Mouse (Mus musculus) thymus, postnatal 25 days (tissue): ENCODE results near the gene Dag1.
A peak's percentile ranks its signal among the peaks of the same experiment; 100 is the strongest.
"Not testable (repeated sequence)": the region's sequence is repeated elsewhere in the genome, so short reads cannot be mapped to it uniquely, and the experiment has no call there.

ENCODE experiments used
- DNase-seq: peaks from one replicate; pipeline ENCODE4 v3.0.0; 2022

The Dag1 gene

DNA sequence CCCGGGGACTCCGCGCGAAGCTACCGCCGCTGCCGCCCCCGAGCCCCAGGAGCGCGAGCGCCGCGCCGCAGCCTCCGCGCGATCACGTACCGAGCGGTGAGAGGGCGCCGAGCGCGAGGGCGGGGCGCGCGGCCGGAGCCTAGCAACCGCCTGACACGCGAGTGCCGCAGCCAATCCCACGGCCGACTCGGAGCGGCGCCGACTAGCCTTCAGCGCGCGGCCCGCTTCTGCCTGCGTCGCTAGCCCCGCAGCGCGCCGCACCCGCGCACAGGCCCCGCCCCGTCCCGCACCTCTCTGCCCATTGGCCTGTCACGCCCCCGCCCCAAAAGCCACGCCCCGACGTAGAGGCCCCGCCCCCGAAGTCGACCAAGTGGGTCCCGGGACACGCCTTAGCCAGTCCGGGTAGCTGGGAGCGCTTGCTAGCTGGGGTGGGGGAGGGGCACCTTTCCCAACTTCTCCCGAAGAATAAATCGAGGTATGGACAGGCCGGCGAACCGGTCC, at the start of gene Dag1:
Gene Dag1 (minus strand): TSS at position 269 of the 501 bp plus-strand sequence.
- DNase-seq: peak; percentile 95

DNA sequence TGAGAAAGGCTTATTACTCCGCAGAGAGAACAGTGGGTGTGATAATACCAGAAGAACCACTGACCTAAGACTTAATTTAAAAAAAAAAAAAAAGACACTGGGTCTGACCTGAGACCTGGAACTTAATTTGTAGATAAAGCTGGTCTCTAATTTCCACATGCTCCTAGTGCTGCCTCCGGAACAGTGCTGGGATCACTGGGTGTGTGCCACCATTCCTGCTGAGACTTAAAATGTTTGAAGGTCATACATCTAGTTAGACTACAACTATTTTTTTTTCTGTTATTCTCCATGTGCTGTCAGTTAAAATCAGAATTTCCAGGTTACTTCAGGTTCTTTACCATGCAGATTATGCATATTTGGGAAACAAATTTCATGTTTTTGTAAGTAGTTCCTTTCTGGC, 44.4 kb upstream of the Dag1 start:
- no peak for DNase-seq

DNA sequence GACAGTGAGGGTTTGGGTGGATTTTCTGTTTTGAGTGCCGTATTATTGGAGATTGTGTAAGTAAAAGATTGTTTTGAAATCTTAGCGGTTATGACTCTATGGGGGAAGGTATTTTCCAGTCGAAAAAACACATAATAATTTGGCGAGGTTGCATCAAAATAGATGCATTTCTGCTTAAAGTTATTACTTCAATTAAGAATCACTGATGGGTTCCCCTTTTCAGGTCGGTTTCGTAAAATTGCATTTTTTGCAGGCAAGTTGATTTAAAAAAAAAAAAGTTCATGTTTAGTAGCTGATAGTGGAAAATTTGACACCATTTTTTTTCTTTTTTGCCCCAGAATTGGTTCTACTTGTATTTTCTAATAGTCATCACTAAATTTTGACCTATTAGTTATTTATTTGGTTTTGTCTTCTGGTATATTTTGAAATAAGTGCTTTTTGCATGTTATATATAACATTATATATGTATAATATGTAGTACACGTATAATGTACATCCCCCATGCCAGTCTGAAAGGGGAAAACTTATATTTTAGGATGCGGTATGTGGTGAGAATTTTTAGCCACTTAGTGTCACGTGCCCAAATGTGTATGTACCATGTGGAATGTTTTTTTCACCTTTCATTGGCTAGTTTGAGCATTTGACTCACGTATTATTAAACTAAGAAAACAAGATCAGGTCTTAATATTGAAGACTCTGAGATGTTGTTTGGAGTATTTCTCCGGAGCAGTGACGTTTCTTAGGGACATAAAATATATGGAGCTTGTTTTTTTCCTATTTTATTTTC, 43.5 kb upstream of the Dag1 start:
- no peak for DNase-seq

DNA sequence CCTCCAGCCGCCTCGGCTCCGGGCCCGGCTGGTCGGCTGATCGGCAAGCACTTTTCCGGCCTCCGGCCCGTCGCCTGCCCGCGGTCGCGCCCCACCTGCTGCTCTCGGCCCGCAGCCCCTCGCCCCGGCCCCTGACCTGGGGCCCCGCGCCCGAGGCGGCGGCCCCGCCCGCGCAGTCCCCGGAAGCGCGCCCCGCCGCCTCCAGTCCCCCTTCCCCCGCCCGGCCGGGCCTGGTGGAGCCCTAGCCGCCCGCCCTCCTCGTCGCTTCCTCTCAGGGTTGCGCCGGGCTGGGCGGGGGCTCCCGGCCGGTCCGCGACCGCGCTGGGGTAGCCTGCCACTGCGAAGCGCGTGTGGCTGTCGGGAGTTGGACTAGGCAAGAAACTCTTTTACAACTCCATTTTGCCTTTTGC, 42.8 kb upstream of the Dag1 start:
- peak; percentile 86 for DNase-seq

DNA sequence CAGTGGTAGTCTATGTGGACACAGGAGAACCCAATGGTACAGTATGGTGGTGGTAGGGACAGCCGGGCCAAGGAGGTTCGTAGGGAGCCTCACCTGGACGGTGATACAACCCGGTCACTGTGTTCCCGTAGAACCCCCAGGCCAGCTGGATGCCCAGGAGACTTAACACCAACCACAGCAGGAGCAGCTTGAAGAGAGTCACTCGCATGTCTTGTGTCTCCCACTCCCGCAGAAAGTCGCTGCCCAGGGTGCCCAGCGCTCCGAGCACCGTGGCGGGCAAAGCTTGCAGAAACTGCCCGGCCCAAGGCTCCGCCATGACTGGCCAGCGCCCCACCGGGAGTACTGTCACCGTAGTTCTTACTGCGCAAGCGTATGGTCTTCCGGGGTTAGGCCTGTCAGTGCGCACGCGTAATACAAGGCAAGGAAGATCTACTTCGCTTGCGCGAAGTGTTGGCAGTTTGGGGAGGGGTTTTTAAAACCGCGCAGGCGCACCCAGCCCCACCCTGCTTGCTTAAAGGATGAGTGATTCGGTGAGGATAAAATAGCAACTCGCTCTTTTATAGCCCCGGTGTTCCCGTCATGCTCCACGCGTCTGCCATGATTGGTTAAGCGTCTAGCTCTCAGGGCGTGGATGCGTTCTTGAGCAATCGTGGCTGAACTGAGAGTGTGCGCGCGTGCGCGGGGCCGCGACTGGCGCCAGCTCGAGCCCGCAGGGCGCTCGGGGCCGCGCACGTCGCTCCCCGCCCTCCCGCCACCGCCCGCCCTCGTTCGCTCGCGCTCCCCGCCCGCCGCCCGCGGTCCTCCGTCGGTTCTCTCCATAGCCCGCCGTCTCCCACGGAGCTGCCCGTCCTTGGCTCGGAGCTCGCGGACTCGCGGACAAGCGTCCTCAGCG, 42.1 kb upstream of the Dag1 start, which contains the start of the genes Rhoa and Tcta:
Gene Rhoa (plus strand): TSS at position 501 of the 892 bp plus-strand sequence.
Gene Tcta (minus strand): TSS at position 532 of the 892 bp plus-strand sequence.
- DNase-seq: peak; percentile 98

DNA sequence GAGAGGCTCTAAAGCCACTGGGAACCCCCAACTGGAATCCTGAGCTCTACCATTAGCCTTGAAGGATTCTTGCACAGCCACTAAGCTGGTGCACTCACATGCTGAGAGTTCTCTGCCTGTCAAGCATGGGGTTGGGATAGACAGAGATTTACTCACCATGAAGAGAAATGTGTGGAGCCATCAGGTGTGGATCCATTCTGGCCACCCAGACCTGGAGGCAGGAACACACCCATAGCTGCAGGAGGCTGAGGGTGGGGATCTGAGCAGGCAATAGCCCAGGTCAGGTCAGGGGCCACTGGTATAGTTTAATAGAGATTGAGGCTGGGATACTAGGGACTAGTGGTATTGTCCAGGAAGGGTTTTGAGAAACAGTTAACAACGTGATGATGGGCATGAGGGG, 41.4 kb upstream of the Dag1 start:
- DNase-seq: no peak

DNA sequence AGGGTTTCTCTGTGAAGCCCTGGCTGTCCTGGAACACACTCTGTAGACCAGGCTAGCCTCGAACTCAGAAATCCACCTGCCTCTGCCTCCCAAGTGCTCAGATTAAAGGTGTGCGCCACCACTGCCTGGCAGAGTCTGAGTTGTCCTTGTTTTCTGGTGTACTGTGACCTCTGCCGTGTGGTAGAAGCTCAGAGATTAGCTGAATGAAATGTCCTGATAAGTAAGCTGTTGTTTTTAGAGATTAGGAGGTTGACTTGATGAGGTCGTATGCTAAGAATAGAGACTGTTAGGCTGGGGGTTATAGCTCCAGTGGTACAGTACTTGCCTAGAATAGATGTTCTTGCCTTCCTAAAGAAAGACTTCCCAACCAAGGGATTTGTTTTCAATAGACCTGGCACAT, 41.0 kb upstream of the Dag1 start:
- DNase-seq: no peak

DNA sequence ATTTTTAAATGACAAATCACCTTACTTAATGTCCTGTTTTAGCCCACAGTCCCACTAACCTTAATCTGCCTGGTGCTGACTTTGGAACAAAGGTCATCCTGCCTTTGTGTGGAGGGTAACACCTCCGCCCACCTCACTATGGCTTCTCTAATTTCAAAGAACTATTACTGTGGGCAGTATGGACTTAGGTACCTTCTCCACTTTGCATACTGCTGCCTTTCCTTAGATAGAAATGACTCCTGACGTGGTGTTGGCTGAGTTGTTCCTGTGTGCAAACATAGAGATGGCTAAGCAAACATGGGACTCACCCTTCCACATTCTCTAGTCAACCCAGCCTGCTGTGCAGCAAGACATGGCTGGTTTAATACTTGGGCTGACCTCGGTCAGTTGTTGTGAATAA, 38.1 kb upstream of the Dag1 start:
- DNase-seq: no peak

DNA sequence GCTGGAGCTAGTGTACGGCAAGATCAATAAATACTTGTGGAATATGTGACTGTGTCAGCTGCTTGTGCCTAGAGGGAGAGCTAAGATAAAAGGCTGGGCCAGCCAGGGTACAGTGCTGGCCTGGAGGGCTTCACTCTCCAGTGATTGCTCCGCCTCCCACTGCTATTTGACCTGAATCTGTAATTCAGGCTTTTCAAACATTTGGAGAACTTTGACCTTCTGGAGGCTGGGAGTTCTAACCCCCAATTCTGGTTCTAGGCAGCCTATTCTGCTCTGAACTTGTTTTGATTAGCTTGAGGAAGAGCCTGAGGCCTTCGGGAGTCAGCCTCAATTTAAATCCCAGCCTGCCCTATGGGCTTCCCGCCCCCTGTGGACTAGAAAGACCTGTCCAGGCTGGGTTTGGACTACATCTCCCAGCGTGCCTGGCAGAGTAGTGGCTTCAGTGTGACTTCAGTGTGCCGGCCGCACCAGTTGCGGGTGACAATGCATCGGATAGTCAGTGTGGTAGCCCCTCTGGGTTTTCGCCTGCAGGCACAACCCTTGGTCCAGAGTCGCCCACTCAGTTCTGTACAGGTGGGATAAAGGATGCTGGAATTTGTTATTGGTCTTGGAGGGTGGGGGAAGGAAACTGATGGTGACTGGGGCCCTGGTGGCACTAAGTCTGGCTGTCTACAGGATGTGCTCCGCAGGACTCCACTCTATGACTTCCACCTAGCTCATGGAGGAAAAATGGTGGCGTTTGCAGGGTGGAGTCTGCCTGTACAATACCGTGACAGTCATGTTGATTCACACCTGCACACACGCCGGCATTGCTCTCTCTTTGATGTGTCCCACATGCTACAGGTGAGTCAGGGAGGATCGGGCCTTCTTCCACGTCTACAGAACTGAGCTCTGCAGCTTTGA, 32.9 kb upstream of the Dag1 start, which contains the start of gene Amt:
Gene Amt (plus strand): TSS at position 401 of the 903 bp plus-strand sequence.
- no peak for DNase-seq

DNA sequence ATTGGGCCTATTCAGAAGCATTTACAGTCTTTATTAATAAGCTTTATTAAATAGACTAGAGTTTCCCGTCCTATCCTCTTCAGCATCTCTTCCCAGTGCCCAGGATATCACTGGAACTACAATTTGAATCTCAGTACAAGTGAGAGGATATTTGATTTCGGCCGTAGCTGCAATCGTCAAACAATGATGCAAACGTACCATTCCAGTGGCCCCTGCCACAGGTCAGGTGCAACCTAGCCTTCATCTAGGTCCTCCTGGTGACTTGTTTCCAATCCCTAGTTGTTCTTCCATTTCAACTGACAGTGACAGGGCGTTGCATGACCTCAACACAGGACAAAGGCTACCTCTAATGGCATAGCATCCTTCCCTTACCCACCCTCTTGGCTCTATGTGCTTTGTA, 27.0 kb upstream of the Dag1 start:
- DNase-seq: no peak

DNA sequence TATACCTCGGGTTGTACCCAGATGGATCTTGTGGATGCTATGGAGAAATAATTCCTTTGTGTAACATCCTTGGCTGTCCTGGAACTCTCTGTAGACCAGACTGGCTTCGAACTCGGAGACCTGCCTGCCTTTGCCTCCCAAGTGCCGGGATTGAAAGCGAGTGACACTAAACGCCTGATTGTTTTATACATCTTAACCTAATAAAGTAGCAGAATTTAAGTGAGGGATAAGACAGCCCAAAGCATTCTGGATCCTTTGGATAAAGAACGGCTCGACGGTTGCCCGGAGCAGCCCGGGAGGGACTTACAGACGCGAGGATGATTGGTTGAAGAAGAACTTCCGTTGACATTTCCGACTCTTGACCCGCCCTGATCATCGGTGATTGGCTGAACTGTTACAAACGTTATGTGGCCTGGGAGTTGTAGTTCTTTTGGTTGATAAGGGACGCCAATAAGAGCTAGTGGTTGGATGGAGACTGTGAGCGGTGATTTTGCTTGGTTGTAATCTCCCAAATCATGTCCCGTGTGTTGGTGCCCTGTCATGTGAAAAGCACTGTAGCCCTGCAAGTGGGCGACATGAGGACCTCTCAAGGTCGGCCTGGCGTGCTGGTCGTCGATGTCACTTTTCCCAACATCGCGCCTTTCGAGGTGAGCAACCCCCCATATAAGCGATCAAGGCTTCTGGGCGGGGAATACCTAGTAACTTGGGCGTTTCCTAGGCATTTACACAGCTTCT, 26.4 kb upstream of the Dag1 start, which contains the start of gene Nicn1:
Gene Nicn1 (plus strand): TSS at position 414 of the 735 bp plus-strand sequence.
- peak; percentile 87 for DNase-seq

DNA sequence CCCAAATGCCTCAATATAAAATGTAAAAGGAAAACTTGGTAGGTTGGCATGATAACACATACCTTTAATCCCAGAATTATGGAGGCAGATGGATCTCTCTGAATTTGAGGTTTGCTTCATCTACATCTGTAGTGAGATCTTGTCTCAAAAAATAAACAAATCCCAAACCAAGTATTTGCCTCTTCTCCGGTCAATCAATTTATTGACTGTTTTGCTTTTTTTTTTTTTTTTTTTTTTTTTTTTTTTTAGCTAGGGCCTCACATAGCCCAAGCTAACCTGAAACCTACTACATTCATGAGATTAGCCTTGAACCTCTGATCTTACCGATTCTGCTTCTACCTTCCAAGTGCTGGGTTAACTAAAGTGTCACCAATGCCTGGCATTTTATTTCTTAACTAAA, 25.6 kb upstream of the Dag1 start:
- DNase-seq: no peak

DNA sequence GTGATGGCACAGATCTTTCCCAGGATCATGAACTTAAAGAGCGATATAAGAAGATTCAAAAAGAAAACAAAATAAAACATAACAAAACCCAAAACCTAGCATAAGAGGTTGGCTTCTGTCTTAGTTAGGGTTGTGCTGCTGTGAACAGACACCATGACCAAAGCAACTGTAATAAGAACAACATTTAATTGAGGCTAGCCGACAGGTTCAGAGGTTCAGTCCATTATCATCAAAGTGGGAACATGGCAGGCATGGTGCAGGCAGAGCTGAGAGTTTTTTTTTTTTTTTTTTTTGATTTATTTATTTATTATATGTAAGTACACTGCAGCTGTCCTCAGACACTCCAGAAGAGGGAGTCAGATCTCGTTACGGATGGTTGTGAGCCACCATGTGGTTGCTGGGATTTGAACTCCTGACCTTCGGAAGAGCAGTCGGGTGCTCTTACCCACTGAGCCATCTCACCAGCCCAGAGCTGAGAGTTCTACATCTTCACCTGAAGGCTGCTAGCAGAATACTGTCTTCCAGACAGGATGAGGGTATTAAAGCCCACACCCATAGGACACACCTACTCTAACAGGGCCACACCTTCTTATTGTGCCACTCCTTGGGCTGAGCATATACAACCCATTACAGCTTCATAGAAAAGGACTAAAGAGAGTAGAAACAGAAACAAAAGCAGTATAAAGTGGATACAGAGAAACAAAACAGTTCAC, 23.9 kb upstream of the Dag1 start:
- not testable (repeated sequence) for DNase-seq

DNA sequence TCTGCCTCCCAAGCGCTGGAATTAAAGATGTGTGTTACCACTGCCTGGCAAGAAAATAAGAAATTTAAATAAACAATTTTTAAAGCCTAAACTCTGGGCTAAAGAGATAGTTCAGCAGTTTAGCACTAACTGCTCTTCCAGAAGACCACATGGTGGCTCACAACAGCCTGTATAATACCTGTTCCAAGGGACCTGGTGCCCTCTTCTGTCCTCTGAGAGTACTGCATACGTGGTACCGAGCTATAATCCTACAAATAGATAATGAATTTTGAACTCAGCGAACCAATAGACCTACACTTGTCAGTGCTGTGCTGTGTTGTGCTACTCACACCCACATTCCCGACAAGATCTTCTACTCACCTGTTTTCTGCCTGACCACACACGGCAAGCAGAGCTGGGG, 20.7 kb upstream of the Dag1 start:
- peak; percentile 76 for DNase-seq

DNA sequence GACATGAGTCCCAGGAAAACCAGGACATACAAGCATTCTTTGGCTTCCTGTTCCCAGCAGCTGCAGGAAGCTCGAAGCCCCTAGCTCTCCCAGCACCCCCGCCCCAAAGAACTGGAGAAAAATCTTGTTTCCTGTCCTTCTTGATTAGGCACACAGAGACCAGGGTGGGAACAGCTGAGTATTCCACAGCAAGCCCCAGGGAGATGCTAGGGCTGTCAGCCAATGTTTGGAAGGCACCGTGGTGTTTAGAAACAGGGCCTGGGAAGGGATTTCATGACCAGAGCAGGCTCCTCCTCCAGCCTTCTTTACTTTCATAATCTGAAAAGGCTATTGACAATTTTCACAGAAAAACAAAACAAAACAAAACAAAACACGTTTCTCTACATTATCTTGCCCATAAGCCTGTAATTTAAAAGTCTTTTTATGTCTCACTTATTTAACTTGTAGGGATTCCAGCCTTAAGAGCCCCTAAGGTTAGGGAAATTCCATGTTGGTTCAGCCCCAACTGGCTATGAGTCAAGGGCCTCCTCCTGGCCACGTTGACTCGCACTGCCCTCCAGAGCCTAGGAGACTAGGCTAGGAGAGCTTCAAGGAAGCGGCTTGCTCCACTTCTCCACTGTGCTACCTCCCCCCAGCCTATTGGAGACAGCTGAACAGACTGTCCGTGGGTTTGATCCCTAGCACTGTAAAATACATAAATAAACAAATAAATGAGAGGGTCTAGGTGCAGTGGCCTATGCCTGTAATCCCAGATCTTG, 16.5 kb upstream of the Dag1 start:
- DNase-seq: no peak

DNA sequence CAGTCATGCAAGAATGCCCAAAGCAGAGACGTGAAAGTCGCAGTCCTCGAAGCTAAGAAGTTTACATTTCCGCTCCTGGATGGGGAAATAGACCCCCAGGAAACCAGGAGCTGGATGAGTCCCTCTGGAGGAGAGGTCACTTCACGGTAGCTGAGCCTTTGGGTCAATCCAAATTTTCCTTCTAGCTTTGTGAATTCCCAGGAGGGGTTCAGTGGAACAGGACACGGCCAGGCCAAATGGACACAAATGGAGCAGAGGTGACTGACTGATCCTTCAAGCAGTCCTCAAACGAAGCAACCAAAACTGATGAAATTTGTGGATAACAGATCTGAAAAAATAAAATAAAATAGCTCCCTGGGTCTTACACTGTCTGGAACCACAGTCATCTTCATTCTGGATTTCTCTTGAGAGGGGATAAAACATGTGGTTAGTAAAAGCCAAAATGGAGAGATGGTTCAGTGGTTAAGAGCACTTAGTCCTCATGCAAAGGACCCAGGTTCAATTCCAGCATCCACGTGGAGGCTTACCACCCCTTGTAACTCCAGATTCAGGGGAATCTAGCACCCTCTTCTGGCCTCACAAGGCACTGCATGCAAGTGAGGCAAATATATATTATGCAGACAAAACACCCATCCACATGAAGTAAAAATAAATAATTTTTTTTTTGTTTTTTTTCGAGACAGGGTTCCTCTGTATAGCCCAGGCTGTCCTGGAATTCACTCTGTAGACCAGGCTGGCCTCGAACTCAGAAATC, 15.1 kb upstream of the Dag1 start:
- peak; percentile 50 for DNase-seq

DNA sequence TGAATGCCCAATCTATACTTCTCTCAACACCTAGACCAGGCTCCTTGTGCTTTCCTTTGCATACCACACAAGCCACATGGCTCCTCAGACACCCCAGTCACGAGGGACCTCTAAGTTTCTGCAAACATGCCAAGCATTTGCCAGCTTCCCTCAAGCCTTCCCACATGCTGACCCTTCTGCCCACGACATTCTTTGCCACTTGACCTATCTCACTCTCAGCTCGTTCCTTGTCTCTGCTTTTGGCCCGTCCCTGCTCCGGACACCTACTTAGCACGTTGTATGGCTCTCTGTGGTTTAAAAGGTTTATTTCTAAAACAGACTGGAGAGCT, 11.5 kb upstream of the Dag1 start:
- no peak for DNase-seq

DNA sequence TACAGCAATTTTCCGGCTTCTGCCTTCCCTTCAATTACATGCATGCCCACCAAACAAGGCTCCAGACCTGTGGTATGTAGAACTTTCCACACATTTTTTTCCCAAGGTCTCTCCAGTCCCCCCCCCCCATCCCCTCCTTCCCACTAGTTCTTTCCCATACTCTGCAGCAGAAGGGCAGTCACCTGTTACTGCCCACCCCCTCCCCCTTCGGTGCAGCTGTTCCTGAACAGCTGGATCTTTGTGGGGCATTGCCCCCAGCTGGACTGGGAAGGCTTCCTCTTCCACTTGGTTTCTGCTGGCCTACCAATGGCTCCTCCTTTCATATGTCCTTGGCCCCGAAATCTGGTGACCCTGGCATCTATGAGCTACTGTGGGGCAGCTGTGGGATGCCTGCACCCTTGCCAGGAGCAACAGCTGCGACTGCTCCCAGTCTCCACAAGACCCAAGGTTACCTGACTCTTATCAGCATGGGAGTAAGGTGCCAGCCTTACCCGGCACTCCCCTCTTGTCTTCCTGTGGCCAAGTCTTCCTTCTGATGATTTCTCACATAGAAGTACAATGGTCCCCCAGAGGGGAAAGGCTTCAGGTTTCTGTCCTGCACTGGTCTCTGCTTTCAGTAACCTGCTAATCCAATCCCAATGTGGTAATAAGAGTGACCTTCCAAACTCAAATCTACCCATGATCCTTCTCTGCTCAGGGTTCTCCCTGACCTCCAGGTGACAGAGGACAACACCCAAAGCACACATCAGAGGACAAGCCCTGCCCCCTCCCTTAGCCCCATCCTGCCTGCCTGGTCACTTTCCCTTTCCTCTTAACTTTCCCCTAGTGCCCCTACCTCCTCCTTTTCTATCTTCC, 10.9 kb upstream of the Dag1 start:
- no peak for DNase-seq

DNA sequence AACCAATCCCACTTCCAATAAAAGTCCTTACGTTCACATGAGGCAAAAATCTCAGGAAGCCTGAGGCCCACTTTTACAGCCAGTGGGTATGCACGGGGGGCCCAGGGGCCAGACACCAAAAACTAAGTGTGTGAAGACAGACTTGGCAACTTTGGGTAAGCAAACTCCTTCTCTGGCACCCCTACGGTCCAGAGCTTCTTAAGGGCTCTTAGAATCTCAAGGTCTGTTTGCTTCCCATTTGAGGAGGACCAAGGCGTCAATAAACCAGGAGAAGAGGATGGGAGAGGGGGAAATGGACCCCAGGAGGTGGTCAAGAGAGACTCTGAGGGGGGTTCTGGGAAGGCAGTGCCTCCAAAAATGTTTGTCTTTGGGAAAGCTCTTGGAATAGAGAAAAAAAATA, 9.7 kb upstream of the Dag1 start:
- DNase-seq: no peak
